Mouse (Mus musculus): ENCODE results near the gene Tmem132c. TPM values are rescaled to one million over a fixed set of nuclear protein-coding genes. Genes with fewer than 3 reads are reported as not detected.

The Tmem132c gene
- total RNA-seq, 2 experiments from 2014 or later, result 5.3 to 7.4 TPM

GRCm38 (mm10) chr5:127483955-127484659, 242.5 kb downstream of the Tmem132c start:
- DNase-seq (ENCODE audit: low spot score in 2 of 2), result no peak

GRCm38 (mm10) chr5:127484813-127485486, 243.3 kb downstream of the Tmem132c start:
- DNase-seq (ENCODE audit: low spot score in 2 of 2), result no peak

GRCm38 (mm10) chr5:127487190-127487589, 245.6 kb downstream of the Tmem132c start:
- no peak for DNase-seq (ENCODE audit: low spot score in 2 of 2)

- no peak for DNase-seq (ENCODE audit: low spot score in 2 of 2)
Measured at GRCm38 (mm10) chr5:127488666-127489065, 247.1 kb downstream of the Tmem132c start.

- DNase-seq (ENCODE audit: low spot score in 2 of 2), result no peak
Measured at GRCm38 (mm10) chr5:127491724-127492123, 250.1 kb downstream of the Tmem132c start.

- no peak for DNase-seq (ENCODE audit: low spot score in 2 of 2)
Measured at GRCm38 (mm10) chr5:127496895-127497294, 255.3 kb downstream of the Tmem132c start.

- DNase-seq (ENCODE audit: low spot score in 2 of 2), result no peak
Measured at GRCm38 (mm10) chr5:127499151-127499827, 257.7 kb downstream of the Tmem132c start.

- no peak for DNase-seq (ENCODE audit: low spot score in 2 of 2)
Measured at GRCm38 (mm10) chr5:127502838-127503237, 261.2 kb downstream of the Tmem132c start.

- no peak for DNase-seq (ENCODE audit: low spot score in 2 of 2)
Measured at GRCm38 (mm10) chr5:127505697-127506096, 264.1 kb downstream of the Tmem132c start.

- no peak for DNase-seq (ENCODE audit: low spot score in 2 of 2)
Measured at GRCm38 (mm10) chr5:127511653-127512052, 270.0 kb downstream of the Tmem132c start.

- no peak for DNase-seq (ENCODE audit: low spot score in 2 of 2)
Measured at GRCm38 (mm10) chr5:127515960-127516359, 274.4 kb downstream of the Tmem132c start.

GRCm38 (mm10) chr5:127522744-127523476, 281.3 kb downstream of the Tmem132c start:
- DNase-seq (ENCODE audit: low spot score in 2 of 2), result no peak

GRCm38 (mm10) chr5:127527344-127527974, 285.9 kb downstream of the Tmem132c start:
- DNase-seq (ENCODE audit: low spot score in 2 of 2), result no peak

GRCm38 (mm10) chr5:127537508-127537907, 295.9 kb downstream of the Tmem132c start:
- no peak for DNase-seq (ENCODE audit: low spot score in 2 of 2)

- DNase-seq (ENCODE audit: low spot score in 2 of 2), result no peak
Measured at GRCm38 (mm10) chr5:127546585-127546991, 305.0 kb downstream of the Tmem132c start.

GRCm38 (mm10) chr5:127548136-127548535, 306.5 kb downstream of the Tmem132c start:
- no peak for DNase-seq (ENCODE audit: low spot score in 2 of 2)

- no peak for DNase-seq (ENCODE audit: low spot score in 2 of 2)
Measured at GRCm38 (mm10) chr5:127561086-127561485, 319.5 kb downstream of the Tmem132c start.

GRCm38 (mm10) chr5:127567165-127567741, 325.6 kb downstream of the Tmem132c start:
- DNase-seq (ENCODE audit: low spot score in 2 of 2), result no peak

- DNase-seq (ENCODE audit: low spot score in 2 of 2), result no peak
Measured at GRCm38 (mm10) chr5:127577419-127577818, 335.8 kb downstream of the Tmem132c start.

- no peak for DNase-seq (ENCODE audit: low spot score in 2 of 2)
Measured at GRCm38 (mm10) chr5:127583658-127584057, 342.1 kb downstream of the Tmem132c start.

- no peak for DNase-seq (ENCODE audit: low spot score in 2 of 2)
Measured at GRCm38 (mm10) chr5:127587854-127588253, 346.2 kb downstream of the Tmem132c start.
